Mouse (Mus musculus): ENCODE measurements around the gene Ube2d1. TPM values are rescaled to one million over a fixed set of nuclear protein-coding genes. Genes with fewer than 3 reads are reported as not detected.

The Ube2d1 gene
- polyA plus RNA-seq, 1 experiment from 2014 or later: 125 TPM

DNA sequence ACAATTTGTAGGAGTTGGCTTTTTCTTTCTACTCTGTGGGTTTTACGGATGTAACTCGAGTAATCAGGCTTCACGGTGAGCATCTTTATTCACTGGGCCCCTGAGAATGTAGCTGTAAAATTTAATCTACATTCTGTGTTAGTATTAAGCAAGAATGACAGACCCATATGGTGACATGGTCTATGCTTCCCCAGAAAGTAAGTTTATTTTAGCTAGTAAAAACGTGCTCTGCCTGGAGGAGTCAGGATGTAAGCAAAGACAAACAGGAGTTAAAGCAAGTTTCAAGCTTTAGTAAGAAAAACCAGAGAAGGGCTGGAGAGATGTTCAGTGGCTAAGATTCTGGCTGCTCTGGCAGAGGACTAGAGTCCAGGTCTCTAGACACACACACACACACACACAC, 31.9 kb downstream of the Ube2d1 start:
- H3K27me3 ChIP-seq (ENCODE audit: control insufficient read depth, insufficient read depth, low read length): no peaks in the 10 kb centered on the region
- H3K9ac ChIP-seq (ENCODE audit: low read length): no peak overlapping the region
- H3K4me3 ChIP-seq (ENCODE audit: low read depth, low read length): no peak overlapping the region
- no peaks in the 10 kb centered on the region for H3K4me1 ChIP-seq (ENCODE audit: control insufficient read depth, insufficient read depth, low read length)
- H3K36me3 ChIP-seq (ENCODE audit: control insufficient read depth, insufficient read depth, low read length): peaks cover 2% of the 10 kb centered on the region; the same call in 1 of the 2 replicates
- no peak for DNase-seq (ENCODE audit: low spot score)
- no peaks in the 10 kb centered on the region for H3K9me3 ChIP-seq (ENCODE audit: control insufficient read depth, low read length)
- ATAC-seq (ENCODE audit: insufficient number of reproducible peaks, low FRiP score, low TSS enrichment, low read depth): no peak
- 72% methylated on average over 4 of the region's 4 CpGs for WGBS
- H3K4me2 ChIP-seq (ENCODE audit: low read depth, severe bottlenecking): no peak overlapping the region
- H3K27ac ChIP-seq (replicated peaks; ENCODE audit: low read depth, low read length): no peak overlapping the region

DNA sequence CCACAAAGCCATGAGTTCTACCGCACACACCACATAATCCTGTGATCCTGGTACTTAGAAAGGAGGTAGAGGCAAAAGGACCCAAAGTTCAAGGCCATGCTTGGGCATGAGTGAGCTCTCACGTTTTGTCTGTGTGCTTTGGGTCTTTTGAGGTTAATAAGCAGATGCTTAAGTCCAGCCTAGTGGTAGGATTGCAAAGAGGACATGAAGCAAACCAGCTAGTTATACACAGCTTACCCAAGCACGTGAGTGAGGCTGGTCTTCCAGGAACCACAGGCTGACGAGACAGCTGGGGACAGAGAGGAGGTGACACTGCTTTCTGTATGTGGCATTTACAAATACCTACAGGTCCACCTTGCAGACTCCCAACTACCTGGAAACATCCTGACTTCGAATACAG, 32.6 kb downstream of the Ube2d1 start:
- H3K9me3 ChIP-seq (ENCODE audit: control insufficient read depth, low read length): no peaks in the 10 kb centered on the region
- ATAC-seq (ENCODE audit: insufficient number of reproducible peaks, low FRiP score, low TSS enrichment, low read depth): no peak
- WGBS: 83% methylated on average over 5 of the region's 5 CpGs
- H3K9ac ChIP-seq (ENCODE audit: low read length): no peak overlapping the region
- H3K27me3 ChIP-seq (ENCODE audit: control insufficient read depth, insufficient read depth, low read length): no peaks in the 10 kb centered on the region
- no peak overlapping the region for H3K4me2 ChIP-seq (ENCODE audit: low read depth, severe bottlenecking)
- H3K36me3 ChIP-seq (ENCODE audit: control insufficient read depth, insufficient read depth, low read length): peaks cover 2% of the 10 kb centered on the region; the same call in 1 of the 2 replicates
- H3K4me3 ChIP-seq (ENCODE audit: low read depth, low read length): no peak overlapping the region
- no peak overlapping the region for H3K27ac ChIP-seq (replicated peaks; ENCODE audit: low read depth, low read length)
- H3K4me1 ChIP-seq (ENCODE audit: control insufficient read depth, insufficient read depth, low read length): no peaks in the 10 kb centered on the region
- no peak for DNase-seq (ENCODE audit: low spot score)

DNA sequence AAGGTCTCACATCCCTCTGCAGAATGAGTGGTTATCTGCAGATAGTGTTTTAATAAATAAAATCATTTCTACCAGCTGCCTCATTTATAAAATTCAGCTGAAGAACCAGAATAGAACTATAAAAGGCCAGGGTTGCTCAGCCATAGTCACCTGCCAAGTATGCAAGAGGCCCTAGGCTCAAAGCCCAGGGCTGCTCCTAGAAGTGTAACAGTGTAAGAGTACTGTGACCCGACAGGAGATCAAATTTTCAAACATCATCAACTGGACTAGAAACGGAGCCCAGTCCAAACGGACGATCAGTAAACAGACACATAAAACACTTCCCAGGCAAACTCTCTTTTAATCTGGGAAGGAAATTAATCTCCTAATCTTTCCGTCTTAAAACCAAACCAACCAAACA, 33.2 kb downstream of the Ube2d1 start:
- H3K4me2 ChIP-seq (ENCODE audit: low read depth, severe bottlenecking): no peak overlapping the region
- no peak for DNase-seq (ENCODE audit: low spot score)
- H3K27ac ChIP-seq (replicated peaks; ENCODE audit: low read depth, low read length): no peak overlapping the region
- WGBS: 81% methylated on average over 5 of the region's 5 CpGs
- ATAC-seq (ENCODE audit: insufficient number of reproducible peaks, low FRiP score, low TSS enrichment, low read depth): no peak
- H3K27me3 ChIP-seq (ENCODE audit: control insufficient read depth, insufficient read depth, low read length): no peaks in the 10 kb centered on the region
- no peaks in the 10 kb centered on the region for H3K4me1 ChIP-seq (ENCODE audit: control insufficient read depth, insufficient read depth, low read length)
- H3K9me3 ChIP-seq (ENCODE audit: control insufficient read depth, low read length): no peaks in the 10 kb centered on the region
- H3K36me3 ChIP-seq (ENCODE audit: control insufficient read depth, insufficient read depth, low read length): peaks cover 2% of the 10 kb centered on the region; the same call in 1 of the 2 replicates
- H3K9ac ChIP-seq (ENCODE audit: low read length): no peak overlapping the region
- H3K4me3 ChIP-seq (ENCODE audit: low read depth, low read length): no peak overlapping the region

DNA sequence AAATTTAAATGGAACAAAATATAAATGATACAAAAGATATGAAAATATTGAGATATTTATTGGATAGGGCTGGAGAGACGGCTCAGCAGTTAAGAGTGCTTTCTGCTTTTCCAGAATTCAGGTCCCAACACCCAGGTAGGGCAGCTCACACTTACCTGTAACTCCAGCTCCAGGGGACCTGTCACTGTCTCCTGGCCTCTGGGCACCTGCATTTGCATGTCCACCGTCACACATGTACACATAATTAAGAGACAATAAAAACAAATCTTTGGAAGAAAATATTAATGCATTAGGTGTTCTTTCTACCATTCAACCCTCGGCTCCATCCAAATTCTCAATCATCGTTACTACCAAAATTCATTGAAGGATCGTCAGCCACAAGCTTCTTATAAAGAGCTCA, 33.8 kb downstream of the Ube2d1 start:
- Histone ChIP-seq H3K27me3 (ENCODE audit: control insufficient read depth, insufficient read depth, low read length) (no peaks in the 10 kb centered on the region), H3K27ac (replicated peaks; ENCODE audit: low read depth, low read length) (no peak overlapping the region), H3K36me3 (ENCODE audit: control insufficient read depth, insufficient read depth, low read length) (no peaks in the 10 kb centered on the region; the same call in 1 of the 2 replicates), H3K9me3 (ENCODE audit: control insufficient read depth, low read length) (no peaks in the 10 kb centered on the region), H3K4me2 (ENCODE audit: low read depth, severe bottlenecking) (no peak overlapping the region), H3K4me3 (ENCODE audit: low read depth, low read length) (no peak overlapping the region), H3K9ac (ENCODE audit: low read length) (no peak overlapping the region), H3K4me1 (ENCODE audit: control insufficient read depth, insufficient read depth, low read length) (no peaks in the 10 kb centered on the region)
- ATAC-seq (ENCODE audit: insufficient number of reproducible peaks, low FRiP score, low TSS enrichment, low read depth) (no peak), DNase-seq (ENCODE audit: low spot score) (no peak)
- 91% methylated on average over 5 of the region's 5 CpGs for WGBS

DNA sequence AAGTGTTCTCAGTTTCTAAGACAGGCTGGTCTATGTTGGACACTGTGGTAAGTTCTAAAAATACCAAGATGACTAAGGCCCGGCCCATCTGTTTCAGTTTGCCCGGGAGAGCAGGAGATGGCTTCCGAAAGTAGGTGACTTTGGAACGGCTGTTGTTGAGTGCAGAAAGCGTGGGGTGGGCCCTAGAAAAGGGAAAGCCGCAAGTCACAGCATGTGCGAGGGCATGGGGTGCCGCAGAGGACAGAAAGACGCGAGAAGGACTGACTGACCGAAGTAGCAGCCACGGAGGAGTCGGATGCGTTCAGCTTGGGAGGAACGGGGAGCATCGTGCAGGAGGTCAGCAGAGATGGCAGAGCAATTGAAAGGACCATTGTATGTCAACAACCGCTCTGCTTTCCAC, 34.6 kb downstream of the Ube2d1 start:
- no peaks in the 10 kb centered on the region; the same call in 1 of the 2 replicates for H3K36me3 ChIP-seq (ENCODE audit: control insufficient read depth, insufficient read depth, low read length)
- WGBS: 88% methylated on average over 17 of the region's 17 CpGs
- H3K9me3 ChIP-seq (ENCODE audit: control insufficient read depth, low read length): no peaks in the 10 kb centered on the region
- H3K4me2 ChIP-seq (ENCODE audit: low read depth, severe bottlenecking): no peak overlapping the region
- ATAC-seq (ENCODE audit: insufficient number of reproducible peaks, low FRiP score, low TSS enrichment, low read depth): no peak
- H3K4me1 ChIP-seq (ENCODE audit: control insufficient read depth, insufficient read depth, low read length): no peaks in the 10 kb centered on the region
- H3K4me3 ChIP-seq (ENCODE audit: low read depth, low read length): no peak overlapping the region
- DNase-seq (ENCODE audit: low spot score): no peak
- no peak overlapping the region for H3K9ac ChIP-seq (ENCODE audit: low read length)
- no peaks in the 10 kb centered on the region for H3K27me3 ChIP-seq (ENCODE audit: control insufficient read depth, insufficient read depth, low read length)
- H3K27ac ChIP-seq (replicated peaks; ENCODE audit: low read depth, low read length): no peak overlapping the region

DNA sequence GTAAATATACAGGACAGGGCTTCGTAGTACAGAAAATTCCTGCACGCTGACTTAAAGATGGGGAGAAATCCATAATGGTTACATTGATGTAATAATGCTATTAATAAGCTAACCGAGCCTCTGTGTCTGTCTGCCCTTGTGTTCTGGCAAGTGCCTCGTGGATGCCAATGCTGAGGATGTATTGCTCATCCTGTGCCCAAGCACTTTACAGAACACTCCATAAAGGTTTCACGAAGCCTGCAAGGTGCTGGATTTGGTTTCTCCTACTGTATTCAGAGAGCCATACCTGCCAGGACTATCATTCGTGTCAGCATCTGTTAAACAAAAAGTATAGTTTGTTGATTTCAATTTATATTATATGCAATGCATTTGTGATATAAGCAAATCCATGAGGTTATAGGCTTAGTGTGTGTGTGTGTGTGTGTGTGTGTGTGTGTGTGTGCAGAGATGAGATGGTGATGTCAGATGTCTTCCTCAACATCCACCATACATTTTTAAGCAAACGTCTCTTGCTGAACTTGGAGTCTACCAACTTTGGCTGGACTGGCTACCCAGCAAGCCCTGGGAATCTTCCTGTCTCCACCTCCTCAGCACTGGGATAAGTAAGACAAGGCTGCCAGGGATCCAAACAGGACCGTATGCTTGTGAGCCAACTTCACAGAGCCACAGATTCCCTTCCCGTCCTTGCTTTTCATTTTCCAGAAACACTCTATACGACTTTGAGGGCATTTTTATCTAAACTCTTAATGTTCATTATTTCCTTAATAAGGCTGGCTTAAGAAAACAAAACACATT, 35.8 kb downstream of the Ube2d1 start:
- H3K4me3 ChIP-seq (ENCODE audit: low read depth, low read length): no peak overlapping the region
- no peak for ATAC-seq (ENCODE audit: insufficient number of reproducible peaks, low FRiP score, low TSS enrichment, low read depth)
- 86% methylated on average over 10 of the region's 10 CpGs for WGBS
- H3K4me2 ChIP-seq (ENCODE audit: low read depth, severe bottlenecking): no peak overlapping the region
- no peaks in the 10 kb centered on the region for H3K36me3 ChIP-seq (ENCODE audit: control insufficient read depth, insufficient read depth, low read length)
- H3K9ac ChIP-seq (ENCODE audit: low read length): no peak overlapping the region
- no peaks in the 10 kb centered on the region for H3K27me3 ChIP-seq (ENCODE audit: control insufficient read depth, insufficient read depth, low read length)
- no peak overlapping the region for H3K27ac ChIP-seq (replicated peaks; ENCODE audit: low read depth, low read length)
- no peaks in the 10 kb centered on the region for H3K4me1 ChIP-seq (ENCODE audit: control insufficient read depth, insufficient read depth, low read length)
- H3K9me3 ChIP-seq (ENCODE audit: control insufficient read depth, low read length): no peaks in the 10 kb centered on the region
- no peak for DNase-seq (ENCODE audit: low spot score)

DNA sequence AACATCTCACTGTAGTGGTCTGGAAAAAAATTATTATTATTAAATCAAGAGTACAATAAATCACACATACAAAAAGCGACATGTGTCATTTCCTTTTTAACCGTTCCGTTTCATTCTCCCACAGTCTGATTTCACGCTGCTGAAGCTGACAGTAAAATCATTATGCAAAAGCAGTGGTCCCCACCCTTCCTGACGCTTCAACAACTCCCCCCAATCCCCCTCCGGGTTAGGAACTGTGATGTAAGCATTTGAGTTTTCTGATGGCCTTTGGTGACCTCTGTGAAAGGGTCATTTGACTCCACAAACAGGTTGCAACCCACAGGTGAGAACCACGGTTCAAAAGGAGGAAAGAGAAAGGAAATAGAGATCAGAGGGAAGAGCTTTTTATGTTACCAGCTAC, 38.1 kb downstream of the Ube2d1 start:
- H3K4me3 ChIP-seq (ENCODE audit: low read depth, low read length): no peak overlapping the region
- WGBS: 49% methylated on average over 7 of the region's 7 CpGs
- no peaks in the 10 kb centered on the region for H3K27me3 ChIP-seq (ENCODE audit: control insufficient read depth, insufficient read depth, low read length)
- no peak overlapping the region for H3K9ac ChIP-seq (ENCODE audit: low read length)
- H3K4me1 ChIP-seq (ENCODE audit: control insufficient read depth, insufficient read depth, low read length): no peaks in the 10 kb centered on the region
- no peak overlapping the region for H3K4me2 ChIP-seq (ENCODE audit: low read depth, severe bottlenecking)
- DNase-seq (ENCODE audit: low spot score) (no peak), ATAC-seq (ENCODE audit: insufficient number of reproducible peaks, low FRiP score, low TSS enrichment, low read depth) (no peak)
- no peaks in the 10 kb centered on the region for H3K9me3 ChIP-seq (ENCODE audit: control insufficient read depth, low read length)
- H3K36me3 ChIP-seq (ENCODE audit: control insufficient read depth, insufficient read depth, low read length): no peaks in the 10 kb centered on the region
- H3K27ac ChIP-seq (replicated peaks; ENCODE audit: low read depth, low read length): no peak overlapping the region

DNA sequence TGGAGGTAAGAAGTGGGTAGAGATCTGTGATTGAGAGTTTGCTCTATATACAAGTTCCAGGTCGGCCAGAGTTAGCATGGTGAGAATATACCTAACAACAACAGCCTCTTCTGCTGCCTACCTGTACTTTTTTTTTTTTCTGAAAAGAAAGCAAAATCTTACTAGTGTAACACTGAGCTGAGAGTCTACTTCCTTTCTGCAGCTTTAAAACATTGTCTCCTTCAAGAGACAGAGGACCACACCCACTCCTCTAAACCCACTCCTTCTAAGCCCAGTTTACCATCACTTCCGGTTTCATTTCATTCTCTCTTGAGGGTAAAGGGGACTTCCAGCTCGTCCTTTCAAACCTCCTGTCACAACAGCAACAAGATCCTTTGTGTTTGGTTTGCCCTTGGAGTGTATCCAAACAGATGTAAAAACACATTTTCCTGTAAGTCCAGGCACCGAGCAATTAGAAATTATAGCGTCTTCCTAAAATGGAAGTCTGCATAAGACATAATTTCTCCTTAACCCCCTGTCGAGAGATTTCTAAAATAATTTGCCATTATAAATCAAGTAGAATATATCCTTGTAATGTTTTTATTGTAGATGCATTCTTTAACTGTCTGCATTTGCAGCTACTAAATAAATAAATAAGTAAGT, 45.5 kb downstream of the Ube2d1 start:
- WGBS: 78% methylated on average over 6 of the region's 6 CpGs
- Histone ChIP-seq H3K4me1 (ENCODE audit: control insufficient read depth, insufficient read depth, low read length) (no peaks in the 10 kb centered on the region), H3K9me3 (ENCODE audit: control insufficient read depth, low read length) (no peaks in the 10 kb centered on the region), H3K27me3 (ENCODE audit: control insufficient read depth, insufficient read depth, low read length) (no peaks in the 10 kb centered on the region), H3K27ac (replicated peaks; ENCODE audit: low read depth, low read length) (no peak overlapping the region), H3K9ac (ENCODE audit: low read length) (no peak overlapping the region), H3K36me3 (ENCODE audit: control insufficient read depth, insufficient read depth, low read length) (peaks cover 4% of the 10 kb centered on the region; the same call in 1 of the 2 replicates), H3K4me3 (ENCODE audit: low read depth, low read length) (no peak overlapping the region), H3K4me2 (ENCODE audit: low read depth, severe bottlenecking) (no peak overlapping the region)
- ATAC-seq (ENCODE audit: insufficient number of reproducible peaks, low FRiP score, low TSS enrichment, low read depth) (no peak), DNase-seq (ENCODE audit: low spot score) (no peak)
